Comparison of ENCODE assay signal across 8 mouse cellular contexts in genomic region chr7:19002848-19003498, GRCm38 (mm10). TPM values are rescaled to one million over a fixed set of nuclear protein-coding genes. Genes with fewer than 3 reads are reported as not detected.
A peak's percentile ranks its signal among the peaks of the same experiment; 100 is the strongest.
DNase-seq lines count a peak whose midpoint lies in the region; ATAC-seq and TF ChIP-seq lines count a peak whose summit lies in the region.

No protein-coding gene starts in this region.

- H3K9ac ChIP-seq in hindbrain, postnatal 0 days (replicated peaks; ENCODE audit: low read length): peak overlapping the region; percentile 69

- no peaks in the 10 kb centered on the region for H3K36me3 ChIP-seq in hindbrain, postnatal 0 days (ENCODE audit: insufficient read depth, low read length)
- peaks cover 36% of the 10 kb centered on the region for H3K36me3 ChIP-seq in megakaryocyte, embryonic 14.5 days (replicated peaks; ENCODE audit: low read length)

- H3K4me1 ChIP-seq in hindbrain, postnatal 0 days (ENCODE audit: insufficient read depth, low read length): peaks cover 19% of the 10 kb centered on the region
- H3K4me1 ChIP-seq in megakaryocyte, embryonic 14.5 days: peaks cover 84% of the 10 kb centered on the region

- TF ChIP-seq CTCF in hindbrain, postnatal 0 days (IDR thresholded peaks at IDR 0.05; ENCODE audit: low read depth): no peak

- H3K27ac ChIP-seq in hindbrain, postnatal 0 days: peak overlapping the region; percentile 73

- DNase-seq in layer of hippocampus, adult 11-12 months (ENCODE audit: low spot score): peak; percentile 84
- DNase-seq in layer of hippocampus, adult 9-10 months (ENCODE audit: low spot score): no peak
- DNase-seq in embryo, embryonic 10 days (ENCODE audit: low spot score): peak; percentile 95
- peak; percentile 50 to 54 for DNase-seq in gastrocnemius, adult 8-10 months (ENCODE audit: low spot score in 2 of 2)
- DNase-seq in hindbrain, postnatal 0 days (ENCODE audit: low spot score): peak; percentile 94
- peak; percentile 62 to 78 for DNase-seq in left cerebral cortex, adult 8-10 months (ENCODE audit: low spot score in 2 of 2)
- DNase-seq in right cerebral cortex, postnatal 4 days: peak; percentile 62

- WGBS in hindbrain, postnatal 0 days: 2% methylated on average over 17 of the region's 17 CpGs

- H3K9me3 ChIP-seq in hindbrain, postnatal 0 days (ENCODE audit: low read length): no peaks in the 10 kb centered on the region
- H3K9me3 ChIP-seq in megakaryocyte, embryonic 14.5 days: no peaks in the 10 kb centered on the region

- H3K4me2 ChIP-seq in hindbrain, postnatal 0 days (ENCODE audit: low read depth, low read length): peak overlapping the region; percentile 73

- ATAC-seq in hindbrain, postnatal 0 days: peak; percentile 68

- H3K4me3 ChIP-seq in hindbrain, postnatal 0 days (ENCODE audit: low read length): peak overlapping the region; percentile 39
- H3K4me3 ChIP-seq in megakaryocyte, embryonic 14.5 days (replicated peaks): peak overlapping the region; percentile 92

- no peaks in the 10 kb centered on the region for H3K27me3 ChIP-seq in hindbrain, postnatal 0 days (ENCODE audit: insufficient read depth, low read length)
- H3K27me3 ChIP-seq in megakaryocyte, embryonic 14.5 days (replicated peaks): no peaks in the 10 kb centered on the region

RNA-seq across cellular contexts. Expression of gene Irf2bp1, which starts 0.9 kb away (rescaled TPM):
- 10 to 100 TPM; 19.3 to 20.7 (median 19.7) TPM for total RNA-seq in gastrocnemius, adult 8-10 months (2022)
- total RNA-seq in hindbrain, postnatal 0 days (2014; rRNA removed): 128 and 140 TPM in 2 replicates
- 20.0 and 22.4 TPM in 2 replicates for polyA plus RNA-seq in hindbrain, postnatal 0 days (2015; fragmentation: Nextera tagmentation; extraction: Ambion mirVana)
- 10 to 100 TPM; 51.2 to 54.1 (median 53.2) TPM for total RNA-seq in left cerebral cortex, adult 8-10 months (2022)
- 53.2 and 120 TPM in 2 replicates for polyA plus RNA-seq in megakaryocyte, embryonic 14.5 days (2012; ENCODE audit: insufficient read depth, low replicate concordance)

RNA-seq across cellular contexts. Expression of gene Mypop, which starts 11.9 kb away (rescaled TPM):
- 10 to 100 TPM in 2 of 4 experiments, 1 to 10 TPM in 2; 8.0 to 10.6 (median 9.9) TPM for total RNA-seq in gastrocnemius, adult 8-10 months (2022)
- total RNA-seq in hindbrain, postnatal 0 days (2014; rRNA removed): 22.5 and 26.1 TPM in 2 replicates
- 5.6 and 6.0 TPM in 2 replicates for polyA plus RNA-seq in hindbrain, postnatal 0 days (2015; fragmentation: Nextera tagmentation; extraction: Ambion mirVana)
- 10 to 100 TPM; 54.2 to 60.5 (median 57.6) TPM for total RNA-seq in left cerebral cortex, adult 8-10 months (2022)
- polyA plus RNA-seq in megakaryocyte, embryonic 14.5 days (2012; ENCODE audit: insufficient read depth, low replicate concordance): 2.5 and 6.7 TPM in 2 replicates

RNA-seq across cellular contexts. Expression of gene Nanos2, which starts 15.8 kb away (rescaled TPM):
- total RNA-seq in gastrocnemius, adult 8-10 months (2022): not detected
- 1.3 and 2.6 TPM in 2 replicates for total RNA-seq in hindbrain, postnatal 0 days (2014; rRNA removed)
- 1.6 TPM in 2 replicates for polyA plus RNA-seq in hindbrain, postnatal 0 days (2015; fragmentation: Nextera tagmentation; extraction: Ambion mirVana)
- total RNA-seq in left cerebral cortex, adult 8-10 months (2022): 1 to 10 TPM in 2 of 4 experiments, under 1 TPM in 2; 0.53 to 1.3 (median 1.0) TPM
- not detected in 2 replicates for polyA plus RNA-seq in megakaryocyte, embryonic 14.5 days (2012; ENCODE audit: insufficient read depth, low replicate concordance)

RNA-seq across cellular contexts. Expression of gene Foxa3, which starts 20.4 kb away (rescaled TPM):
- not detected for total RNA-seq in gastrocnemius, adult 8-10 months (2022)
- total RNA-seq in hindbrain, postnatal 0 days (2014; rRNA removed): not detected in 2 replicates
- polyA plus RNA-seq in hindbrain, postnatal 0 days (2015; fragmentation: Nextera tagmentation; extraction: Ambion mirVana): not detected in 2 replicates
- total RNA-seq in left cerebral cortex, adult 8-10 months (2022): not detected
- polyA plus RNA-seq in megakaryocyte, embryonic 14.5 days (2012; ENCODE audit: insufficient read depth, low replicate concordance): not detected in 2 replicates

RNA-seq across cellular contexts. Expression of gene Sympk, which starts 21.2 kb away (rescaled TPM):
- 10 to 100 TPM; 70.2 to 93.3 (median 83.6) TPM for total RNA-seq in gastrocnemius, adult 8-10 months (2022)
- 85.4 and 88.0 TPM in 2 replicates for total RNA-seq in hindbrain, postnatal 0 days (2014; rRNA removed)
- 19.2 TPM in 2 replicates for polyA plus RNA-seq in hindbrain, postnatal 0 days (2015; fragmentation: Nextera tagmentation; extraction: Ambion mirVana)
- total RNA-seq in left cerebral cortex, adult 8-10 months (2022): 100 to 1,000 TPM; 104 to 113 (median 111) TPM
- polyA plus RNA-seq in megakaryocyte, embryonic 14.5 days (2012; ENCODE audit: insufficient read depth, low replicate concordance): 176 and 205 TPM in 2 replicates
